Mouse (Mus musculus) liver, embryonic 13.5 days (tissue): ENCODE measurements around the gene Adprhl1. TPM values are rescaled to one million over a fixed set of nuclear protein-coding genes. Genes with fewer than 3 reads are reported as not detected.

ENCODE experiments used
- ATAC-seq: fragments of 200-750 bp; cut with Nextera tagmentation; 2 replicates; pipeline ENCODE4 v1.8.0; 2017; ENCODE audit warnings: low read depth, mild to moderate bottlenecking, moderate number of reproducible peaks, moderate library complexity
- DNase-seq: peaks from one replicate; pipeline ENCODE4 v3.0.0; 2022
- H3K27ac ChIP-seq: fragments of 300-500 bp; sonication (generic); 2 replicates; pipeline ENCODE4 v1.5.1; 2015; ENCODE audit warnings: moderate library complexity, mild to moderate bottlenecking, inconsistent platforms
- H3K27me3 ChIP-seq: fragments of 300-500 bp; sonication (generic); 2 replicates; pipeline ENCODE4 v1.6.1; 2015; ENCODE audit warnings: mild to moderate bottlenecking, inconsistent platforms
- H3K36me3 ChIP-seq: fragments of 300-500 bp; sonication (generic); 2 replicates; pipeline ENCODE4 v1.6.1; 2015; ENCODE audit warnings: mild to moderate bottlenecking, inconsistent platforms
- H3K4me1 ChIP-seq: fragments of 300-500 bp; sonication (generic); replicated peaks from 2 replicates; pipeline ENCODE4 v1.6.1; 2015; ENCODE audit warnings: inconsistent platforms
- H3K4me2 ChIP-seq: fragments of 300-500 bp; sonication (generic); 2 replicates; pipeline ENCODE4 v1.6.1; 2015; ENCODE audit warnings: inconsistent platforms, mild to moderate bottlenecking, moderate library complexity
- H3K4me3 ChIP-seq: fragments of 300-500 bp; sonication (generic); replicated peaks from 2 replicates; pipeline ENCODE4 v1.5.1; 2015; ENCODE audit warnings: mild to moderate bottlenecking, inconsistent platforms
- H3K9ac ChIP-seq: fragments of 300-500 bp; sonication (generic); 2 replicates; pipeline ENCODE4 v1.6.1; 2015; ENCODE audit warnings: mild to moderate bottlenecking, inconsistent platforms
- H3K9me3 ChIP-seq: fragments of 300-500 bp; sonication (generic); replicated peaks from 2 replicates; pipeline ENCODE4 v1.6.1; 2016; ENCODE audit warnings: inconsistent platforms
- WGBS: fragments of 180-500 bp; shearing (Covaris S2); methylation state at CpG from one replicate; pipeline ENCODE4 v1.1.7; 2015; ENCODE audit not compliant: insufficient replicate concordance; 5-methylcytosine and 5-hydroxymethylcytosine counted together
- polyA plus RNA-seq: library from polyadenylated mRNA; unstranded; fragments of >200 nt; fragmentation: Nextera tagmentation; extraction: Ambion mirVana; gene quantifications from 2 replicates; pipeline ENCODE4 v1.2.1, GENCODE M21; 2015

The Adprhl1 gene
- 0.07 and 0.57 TPM in 2 replicates for polyA plus RNA-seq

DNA sequence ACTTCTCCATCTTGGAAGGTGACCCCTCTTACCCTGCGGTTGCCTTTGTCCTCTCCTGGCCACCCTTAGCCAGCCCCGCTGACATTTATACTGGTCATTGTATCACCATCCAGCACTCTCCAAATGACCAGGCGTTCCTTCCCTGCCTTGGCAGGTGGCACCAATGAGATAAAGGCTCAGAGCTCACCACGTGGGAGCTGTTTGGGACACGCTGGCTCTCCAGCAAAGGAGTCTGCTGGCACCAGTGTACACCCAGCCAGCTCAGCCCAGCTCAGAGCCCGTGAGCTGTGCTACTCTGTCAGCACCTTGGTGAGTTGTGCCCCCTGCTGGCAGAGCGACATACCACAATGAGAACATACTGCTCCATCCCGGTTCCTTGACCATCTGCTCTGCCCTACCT is at the start of gene Adprhl1:
Gene Adprhl1 (minus strand): TSS at position 144 of the 400 bp plus-strand sequence.
- Histone ChIP-seq H3K27me3 (no peaks in the 10 kb centered on the region), H3K4me3 (no peak within 1 kb of the TSS), H3K9ac (no peak within 1 kb of the TSS), H3K27ac (no peak within 1 kb of the TSS), H3K4me1 (no peaks in the 10 kb centered on the region), H3K9me3 (no peaks in the 10 kb centered on the region), H3K36me3 (peaks cover 25% of the 10 kb centered on the region), H3K4me2 (no peak within 1 kb of the TSS)
- DNase-seq (peak; percentile 37), ATAC-seq (peak; percentile 74; the same call in 1 of the 2 replicates)
- 27% methylated on average over 8 of the region's 8 CpGs for WGBS

- ATAC-seq (no peak), DNase-seq (no peak)
- 0 out of 2 replicates have a peak, but pooled peaks cover 4% of the 10 kb centered on the region for H3K9me3 ChIP-seq
- H3K36me3 ChIP-seq, result peaks cover 35% of the 10 kb centered on the region
- no peak overlapping the region for H3K27ac ChIP-seq
- H3K4me2 ChIP-seq, result no peak overlapping the region
- H3K4me1 ChIP-seq, result peaks cover under 1% of the 10 kb centered on the region; the same call in 1 of the 2 replicates
- no peak overlapping the region for H3K9ac ChIP-seq
- H3K4me3 ChIP-seq, result no peak overlapping the region
- 84% methylated on average over 7 of the region's 7 CpGs for WGBS
- H3K27me3 ChIP-seq, result no peaks in the 10 kb centered on the region
Observed at GRCm38 (mm10) chr8:13301036-13301435, 47.1 kb upstream of the Adprhl1 start.

GRCm38 (mm10) chr8:13299571-13299970 is 45.6 kb upstream of the Adprhl1 start:
- Histone ChIP-seq H3K4me2 (no peak overlapping the region), H3K4me1 (no peaks in the 10 kb centered on the region), H3K9ac (no peak overlapping the region), H3K27me3 (no peaks in the 10 kb centered on the region), H3K9me3 (0 out of 2 replicates have a peak, but pooled peaks cover 4% of the 10 kb centered on the region), H3K4me3 (no peak overlapping the region), H3K27ac (no peak overlapping the region), H3K36me3 (peaks cover 44% of the 10 kb centered on the region)
- no peak for DNase-seq
- 81% methylated on average over 8 of the region's 8 CpGs for WGBS
- no peak for ATAC-seq

- Histone ChIP-seq H3K27ac (no peak overlapping the region), H3K4me3 (no peak overlapping the region), H3K9me3 (no peaks in the 10 kb centered on the region), H3K4me2 (no peak overlapping the region), H3K9ac (no peak overlapping the region), H3K27me3 (no peaks in the 10 kb centered on the region), H3K36me3 (peaks cover 35% of the 10 kb centered on the region), H3K4me1 (peaks cover 5% of the 10 kb centered on the region)
- whole genome bisulfite sequencing, result 79% methylated on average over 9 of the region's 9 CpGs
- ATAC-seq, result no peak
- no peak for DNase-seq
Observed at GRCm38 (mm10) chr8:13293677-13294470, 39.9 kb upstream of the Adprhl1 start.

DNA sequence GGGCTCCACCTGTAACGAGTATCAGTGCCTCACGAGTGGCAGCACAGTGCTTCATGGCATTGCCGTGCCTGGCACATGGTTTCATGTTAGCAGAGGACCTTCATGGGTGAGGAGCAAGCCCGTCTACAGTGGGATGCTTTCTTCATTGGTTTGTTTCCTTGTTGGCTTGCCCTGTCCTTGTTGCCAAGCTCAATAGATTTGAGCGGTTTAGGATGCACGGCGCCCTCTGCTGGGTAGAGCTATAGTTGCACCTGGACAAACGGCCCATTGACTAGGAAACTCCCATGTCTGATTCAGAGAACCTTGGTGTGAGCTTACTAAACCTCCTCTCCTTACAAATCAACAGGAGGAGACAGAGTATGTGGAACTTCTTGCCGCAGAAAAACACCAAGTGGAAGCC is 38.4 kb upstream of the Adprhl1 start:
- peaks cover 33% of the 10 kb centered on the region for H3K36me3 ChIP-seq
- DNase-seq (peak; percentile 63), ATAC-seq (no peak)
- peaks cover 12% of the 10 kb centered on the region for H3K4me1 ChIP-seq
- H3K27ac ChIP-seq, result no peak overlapping the region
- H3K9ac ChIP-seq, result no peak overlapping the region
- WGBS, result 26% methylated on average over 9 of the region's 9 CpGs
- no peaks in the 10 kb centered on the region for H3K9me3 ChIP-seq
- no peaks in the 10 kb centered on the region for H3K27me3 ChIP-seq
- no peak overlapping the region for H3K4me3 ChIP-seq
- H3K4me2 ChIP-seq, result no peak overlapping the region

- 5% methylated on average over 6 of the region's 6 CpGs for WGBS
- H3K4me3 ChIP-seq, result peak overlapping the region; percentile 76
- H3K27ac ChIP-seq, result peak overlapping the region; percentile 99
- no peak for DNase-seq
- ATAC-seq, result no peak
- H3K4me1 ChIP-seq, result peaks cover 26% of the 10 kb centered on the region
- no peaks in the 10 kb centered on the region for H3K27me3 ChIP-seq
- H3K9me3 ChIP-seq, result no peaks in the 10 kb centered on the region
- H3K9ac ChIP-seq, result peak overlapping the region; percentile 88
- peaks cover 4% of the 10 kb centered on the region for H3K36me3 ChIP-seq
- H3K4me2 ChIP-seq, result peak overlapping the region; percentile 93
Observed at GRCm38 (mm10) chr8:13288646-13289045, 34.7 kb upstream of the Adprhl1 start.

- peak within 1 kb of the TSS; percentile 93 for H3K4me2 ChIP-seq
- DNase-seq, result peak; percentile 92
- H3K27ac ChIP-seq, result peak within 1 kb of the TSS; percentile 99
- H3K4me3 ChIP-seq, result peak within 1 kb of the TSS; percentile 76
- peaks cover 26% of the 10 kb centered on the region for H3K4me1 ChIP-seq
- peaks cover 4% of the 10 kb centered on the region for H3K36me3 ChIP-seq
- H3K9ac ChIP-seq, result peak within 1 kb of the TSS; percentile 88
- no peaks in the 10 kb centered on the region for H3K9me3 ChIP-seq
- H3K27me3 ChIP-seq, result no peaks in the 10 kb centered on the region
- ATAC-seq, result peak; percentile 87
- WGBS, result under 1% methylated on average over 79 of the region's 79 CpGs
Observed at GRCm38 (mm10) chr8:13287692-13288623, 34.0 kb upstream of the Adprhl1 start, which contains the start of the genes Dcun1d2 and Tmco3. Dcun1d2 (minus strand) TSS chr8:13288131. Tmco3 (plus strand) TSS chr8:13288190.

DNA sequence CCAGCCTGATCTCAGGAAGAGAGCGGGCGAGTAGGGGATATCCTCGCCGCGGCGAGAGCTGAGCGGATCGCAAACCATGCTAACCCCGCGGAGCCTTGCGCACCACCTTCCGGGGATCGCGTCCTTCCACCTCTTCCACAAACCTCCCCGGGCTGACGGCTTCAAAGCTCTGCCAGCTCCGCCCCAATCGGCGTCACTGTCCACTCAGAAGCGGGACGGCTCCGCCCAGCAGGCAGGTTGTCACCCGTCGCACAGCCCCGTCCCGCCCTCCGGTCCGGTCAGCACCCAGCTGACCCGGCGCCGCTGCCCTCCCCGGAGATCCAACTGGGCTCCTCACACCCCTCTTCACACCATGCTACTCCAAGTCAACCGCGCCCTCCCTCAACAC is 33.3 kb upstream of the Adprhl1 start:
- ATAC-seq, result peak; percentile 86

GRCm38 (mm10) chr8:13283200-13283599 is 29.2 kb upstream of the Adprhl1 start:
- Histone ChIP-seq H3K9me3 (no peaks in the 10 kb centered on the region), H3K36me3 (no peaks in the 10 kb centered on the region), H3K27me3 (no peaks in the 10 kb centered on the region), H3K9ac (no peak overlapping the region), H3K4me2 (no peak overlapping the region), H3K27ac (no peak overlapping the region), H3K4me1 (peaks cover 14% of the 10 kb centered on the region), H3K4me3 (no peak overlapping the region)
- 81% methylated on average over 1 of the region's 1 CpGs for WGBS
- DNase-seq, result no peak
- ATAC-seq, result no peak

More for the DNA sequence above, 33.3 kb upstream of the Adprhl1 start:
- Histone ChIP-seq H3K4me3 (peak overlapping the region; percentile 76), H3K27me3 (no peaks in the 10 kb centered on the region), H3K27ac (peak overlapping the region; percentile 99), H3K4me1 (peaks cover 26% of the 10 kb centered on the region), H3K9ac (peak overlapping the region; percentile 88), H3K9me3 (no peaks in the 10 kb centered on the region), H3K4me2 (peak overlapping the region; percentile 93), H3K36me3 (no peaks in the 10 kb centered on the region)
- DNase-seq, result peak; percentile 91
- under 1% methylated on average over 34 of the region's 34 CpGs for WGBS

GRCm38 (mm10) chr8:13276941-13277447 is 23.0 kb upstream of the Adprhl1 start:
- Histone ChIP-seq H3K9me3 (no peaks in the 10 kb centered on the region), H3K27me3 (no peaks in the 10 kb centered on the region), H3K9ac (no peak overlapping the region), H3K4me3 (no peak overlapping the region), H3K4me2 (no peak overlapping the region), H3K36me3 (peaks cover 27% of the 10 kb centered on the region), H3K4me1 (no peaks in the 10 kb centered on the region), H3K27ac (no peak overlapping the region)
- WGBS, result 61% methylated on average over 5 of the region's 5 CpGs
- ATAC-seq, result no peak
- DNase-seq, result no peak

GRCm38 (mm10) chr8:13272834-13273233 is 18.9 kb upstream of the Adprhl1 start:
- Histone ChIP-seq H3K9ac (no peak overlapping the region), H3K4me3 (no peak overlapping the region), H3K4me1 (no peaks in the 10 kb centered on the region), H3K27ac (no peak overlapping the region), H3K36me3 (peaks cover 57% of the 10 kb centered on the region), H3K4me2 (no peak overlapping the region), H3K27me3 (no peaks in the 10 kb centered on the region), H3K9me3 (no peaks in the 10 kb centered on the region)
- DNase-seq, result no peak
- 79% methylated on average over 5 of the region's 5 CpGs for WGBS
- ATAC-seq, result no peak
